Mouse (Mus musculus): Measurements from ENCODE around the gene Edf1. TPM values are rescaled to one million over a fixed set of nuclear protein-coding genes. Genes with fewer than 3 reads are reported as not detected.
A peak's percentile ranks its signal among the peaks of the same experiment; 100 is the strongest.

Edf1 gene
- polyA plus RNA-seq, 1 experiment from 2014 or later, result 263 TPM

GRCm38 (mm10) chr2:25576028-25576850, 18.6 kb downstream of the Edf1 start:
- no peak overlapping the region for H3K9ac ChIP-seq (replicated peaks)
- H3K36me3 ChIP-seq (replicated peaks; ENCODE audit: insufficient read depth, low read length), result no peaks in the 10 kb centered on the region
- ATAC-seq, result no peak
- no peak overlapping the region for H3K4me2 ChIP-seq (ENCODE audit: low read depth, low read length)
- DNase-seq, result no peak
- H3K9me3 ChIP-seq (ENCODE audit: low read length), result no peaks in the 10 kb centered on the region
- no peak overlapping the region for H3K4me3 ChIP-seq (ENCODE audit: low read depth, low read length)
- peaks cover 55% of the 10 kb centered on the region for H3K27me3 ChIP-seq (ENCODE audit: insufficient read depth, low read length)
- H3K27ac ChIP-seq (ENCODE audit: low read depth), result no peak overlapping the region
- WGBS (ENCODE audit: insufficient replicate concordance), result 79% methylated on average over 16 of the region's 16 CpGs
- TF ChIP-seq EP300 (IDR thresholded peaks at IDR 0.05; ENCODE audit: low read depth), result no peak
- TF ChIP-seq CTCF (IDR thresholded peaks at IDR 0.05; ENCODE audit: low read depth), result no peak
- H3K4me1 ChIP-seq (ENCODE audit: insufficient read depth), result peaks cover 44% of the 10 kb centered on the region

- H3K9ac ChIP-seq (replicated peaks), result no peak overlapping the region
- H3K4me2 ChIP-seq (ENCODE audit: low read depth, low read length), result peak overlapping the region; percentile 40
- H3K4me3 ChIP-seq (ENCODE audit: low read depth, low read length), result peak overlapping the region; percentile 21; the same call in 1 of the 2 replicates
- H3K27ac ChIP-seq (ENCODE audit: low read depth), result no peak overlapping the region
- H3K4me1 ChIP-seq (ENCODE audit: insufficient read depth), result peaks cover 52% of the 10 kb centered on the region
- no peak for ATAC-seq
- TF ChIP-seq EP300 (IDR thresholded peaks at IDR 0.05; ENCODE audit: low read depth) (no peak), CTCF (IDR thresholded peaks at IDR 0.05; ENCODE audit: low read depth) (no peak)
- peaks cover 55% of the 10 kb centered on the region for H3K27me3 ChIP-seq (ENCODE audit: insufficient read depth, low read length)
- no peak for DNase-seq
- H3K36me3 ChIP-seq (replicated peaks; ENCODE audit: insufficient read depth, low read length), result no peaks in the 10 kb centered on the region
- WGBS (ENCODE audit: insufficient replicate concordance), result 22% methylated on average over 90 of the region's 92 CpGs
- no peaks in the 10 kb centered on the region for H3K9me3 ChIP-seq (ENCODE audit: low read length)
Measured at GRCm38 (mm10) chr2:25576965-25577891, 19.6 kb downstream of the Edf1 start.

GRCm38 (mm10) chr2:25577951-25578795, 20.5 kb downstream of the Edf1 start:
- no peak overlapping the region for H3K9ac ChIP-seq (replicated peaks)
- H3K27me3 ChIP-seq (ENCODE audit: insufficient read depth, low read length), result peaks cover 55% of the 10 kb centered on the region
- no peak for DNase-seq
- ATAC-seq, result no peak
- no peak overlapping the region for H3K27ac ChIP-seq (ENCODE audit: low read depth)
- 6% methylated on average over 74 of the region's 75 CpGs for WGBS (ENCODE audit: insufficient replicate concordance)
- H3K9me3 ChIP-seq (ENCODE audit: low read length), result no peaks in the 10 kb centered on the region
- peak overlapping the region; percentile 40 for H3K4me2 ChIP-seq (ENCODE audit: low read depth, low read length)
- peaks cover 50% of the 10 kb centered on the region for H3K4me1 ChIP-seq (ENCODE audit: insufficient read depth)
- TF ChIP-seq EP300 (IDR thresholded peaks at IDR 0.05; ENCODE audit: low read depth) (no peak), CTCF (IDR thresholded peaks at IDR 0.05; ENCODE audit: low read depth) (peak; percentile 30; the same call in 1 of the 2 replicates)
- H3K36me3 ChIP-seq (replicated peaks; ENCODE audit: insufficient read depth, low read length), result peaks cover under 1% of the 10 kb centered on the region; the same call in 1 of the 2 replicates
- H3K4me3 ChIP-seq (ENCODE audit: low read depth, low read length), result peak overlapping the region; percentile 21; the same call in 1 of the 2 replicates

- ATAC-seq (no peak), DNase-seq (no peak)
- WGBS (ENCODE audit: insufficient replicate concordance), result 6% methylated on average over 67 of the region's 77 CpGs
- H3K27ac ChIP-seq (ENCODE audit: low read depth), result no peak overlapping the region
- H3K4me3 ChIP-seq (ENCODE audit: low read depth, low read length), result peak overlapping the region; percentile 10; the same call in 1 of the 2 replicates
- no peaks in the 10 kb centered on the region for H3K9me3 ChIP-seq (ENCODE audit: low read length)
- TF ChIP-seq EP300 (IDR thresholded peaks at IDR 0.05; ENCODE audit: low read depth) (no peak), CTCF (IDR thresholded peaks at IDR 0.05; ENCODE audit: low read depth) (no peak)
- peaks cover 55% of the 10 kb centered on the region for H3K27me3 ChIP-seq (ENCODE audit: insufficient read depth, low read length)
- H3K9ac ChIP-seq (replicated peaks), result no peak overlapping the region
- H3K4me1 ChIP-seq (ENCODE audit: insufficient read depth), result peaks cover 41% of the 10 kb centered on the region
- 0 out of 2 replicates have a peak overlapping the region, but pooled peaks have one; percentile 9 for H3K4me2 ChIP-seq (ENCODE audit: low read depth, low read length)
- H3K36me3 ChIP-seq (replicated peaks; ENCODE audit: insufficient read depth, low read length), result peaks cover 7% of the 10 kb centered on the region
Measured at GRCm38 (mm10) chr2:25578796-25579736, 21.4 kb downstream of the Edf1 start.

Data from liver, postnatal 0 days (tissue).